Mouse (Mus musculus) cortical plate, adult 2 months (tissue): ENCODE data around the gene Olfr734.

Experiments
- CTCF ChIP-seq: fragments of 200-500 bp; IDR thresholded peaks from 2 replicates; pipeline ENCODE4 v1.5.1; 2011; ENCODE audit warnings: mild to moderate bottlenecking, control low read depth, low read length; ENCODE audit not compliant: insufficient read depth; ENCODE audit errors: extremely low read depth
- POLR2A ChIP-seq: fragments of 200-500 bp; IDR thresholded peaks from 2 replicates; pipeline ENCODE4 v1.6.1; 2011; ENCODE audit warnings: mild to moderate bottlenecking, low read length, control low read depth; ENCODE audit not compliant: insufficient read depth; ENCODE audit errors: extremely low read depth

- no peak for TF ChIP-seq POLR2A
- TF ChIP-seq CTCF, result no peak
These were observed 33.9 kb upstream of the Olfr734 start for GRCm38 (mm10) chr14:50360480-50360879.
